Comparison of ENCODE assay signal across 28 mouse cellular contexts in genomic region chr19:57573470-57573869, GRCm38 (mm10). TPM values are rescaled to one million over a fixed set of nuclear protein-coding genes. Genes with fewer than 3 reads are reported as not detected.
DNase-seq lines count a peak whose midpoint lies in the region; ATAC-seq and TF ChIP-seq lines count a peak whose summit lies in the region.
"Had no signal": no experiment of that assay in that cellular context is flagged by ENCODE, and none has a peak within 500 bp of the region (broad histone marks: within the 10 kb centered on the region; RNA-seq: fewer than 3 reads in every experiment).

No protein-coding gene starts in this region.

- H3K9ac ChIP-seq in forebrain, embryonic 15.5 days (replicated peaks) = no peak overlapping the region
- no peak overlapping the region for H3K9ac ChIP-seq in forebrain, embryonic 11.5 days (ENCODE audit: low read length)
- H3K9ac ChIP-seq in hindbrain, embryonic 15.5 days = no peak overlapping the region
- no peak overlapping the region for H3K9ac ChIP-seq in hindbrain, postnatal 0 days (replicated peaks; ENCODE audit: low read length)
- H3K9ac ChIP-seq in midbrain, embryonic 11.5 days (ENCODE audit: low read length) = no peak overlapping the region
- H3K9ac ChIP-seq in midbrain, postnatal 0 days (replicated peaks; ENCODE audit: low read length, poor library complexity, severe bottlenecking) = no peak overlapping the region
- no peak overlapping the region for H3K9ac ChIP-seq in midbrain, embryonic 14.5 days (replicated peaks; ENCODE audit: low read length)
- H3K9ac ChIP-seq: kidney, embryonic 15.5 days; liver, embryonic 14.5 days; lung, embryonic 15.5 days; neural tube, embryonic 15.5 days; stomach, embryonic 15.5 days had no signal

- TF ChIP-seq CTCF in hindbrain, postnatal 0 days (IDR thresholded peaks at IDR 0.05; ENCODE audit: low read depth) = no peak
- no peak for TF ChIP-seq CTCF in midbrain, postnatal 0 days (IDR thresholded peaks at IDR 0.05)

- H3K4me2 ChIP-seq in forebrain, embryonic 15.5 days (replicated peaks) = no peak overlapping the region
- no peak overlapping the region for H3K4me2 ChIP-seq in forebrain, embryonic 11.5 days (ENCODE audit: low read depth, low read length, severe bottlenecking)
- no peak overlapping the region for H3K4me2 ChIP-seq in hindbrain, embryonic 15.5 days
- no peak overlapping the region for H3K4me2 ChIP-seq in hindbrain, postnatal 0 days (ENCODE audit: low read depth, low read length)
- H3K4me2 ChIP-seq in midbrain, embryonic 11.5 days = no peak overlapping the region
- H3K4me2 ChIP-seq in midbrain, postnatal 0 days (ENCODE audit: low read depth, low read length, poor library complexity, severe bottlenecking) = no peak overlapping the region
- no peak overlapping the region for H3K4me2 ChIP-seq in midbrain, embryonic 14.5 days (ENCODE audit: low read length)
- H3K4me2 ChIP-seq: heart, embryonic 11.5 days; kidney, embryonic 15.5 days; lung, embryonic 15.5 days; neural tube, embryonic 15.5 days; stomach, embryonic 15.5 days had no signal

- peak; percentile 49; the same call in 1 of the 2 replicates for ATAC-seq in forebrain, embryonic 15.5 days (replicated peaks)
- no peak for ATAC-seq in forebrain, embryonic 11.5 days (replicated peaks; ENCODE audit: low FRiP score)
- ATAC-seq in hindbrain, embryonic 15.5 days (ENCODE audit: low FRiP score, low read depth) = peak; percentile 45
- no peak for ATAC-seq in hindbrain, postnatal 0 days
- ATAC-seq in midbrain, embryonic 11.5 days (ENCODE audit: low FRiP score) = no peak
- no peak for ATAC-seq in midbrain, postnatal 0 days (ENCODE audit: low FRiP score)
- ATAC-seq in midbrain, embryonic 14.5 days (ENCODE audit: low FRiP score, low TSS enrichment) = no peak
- ATAC-seq: CD4-positive, CD25-positive, alpha-beta regulatory T cell, adult 4 months; inflammation-experienced regulatory T-cells, adult 6 months had no signal

- H3K27me3 ChIP-seq in forebrain, embryonic 15.5 days = no peaks in the 10 kb centered on the region
- H3K27me3 ChIP-seq in forebrain, embryonic 11.5 days (ENCODE audit: control insufficient read depth, insufficient read depth, low read length) = no peaks in the 10 kb centered on the region
- H3K27me3 ChIP-seq in hindbrain, embryonic 15.5 days = no peaks in the 10 kb centered on the region
- H3K27me3 ChIP-seq in hindbrain, postnatal 0 days (ENCODE audit: insufficient read depth, low read length) = no peaks in the 10 kb centered on the region
- no peaks in the 10 kb centered on the region for H3K27me3 ChIP-seq in midbrain, embryonic 11.5 days (ENCODE audit: control insufficient read depth, insufficient read depth, low read length)
- H3K27me3 ChIP-seq in midbrain, postnatal 0 days (ENCODE audit: insufficient read depth, low read length) = no peaks in the 10 kb centered on the region
- no peaks in the 10 kb centered on the region for H3K27me3 ChIP-seq in midbrain, embryonic 14.5 days (ENCODE audit: control insufficient read depth, insufficient read depth, low read length)
- H3K27me3 ChIP-seq: kidney, embryonic 15.5 days; lung, embryonic 15.5 days; neural tube, embryonic 15.5 days; stomach, embryonic 15.5 days had no signal

- H3K27ac ChIP-seq in forebrain, embryonic 15.5 days (replicated peaks) = peak overlapping the region; percentile 65
- H3K27ac ChIP-seq in forebrain, embryonic 11.5 days (ENCODE audit: low read depth, low read length) = no peak overlapping the region
- no peak overlapping the region for H3K27ac ChIP-seq in hindbrain, embryonic 15.5 days (replicated peaks)
- H3K27ac ChIP-seq in hindbrain, postnatal 0 days = no peak overlapping the region
- no peak overlapping the region for H3K27ac ChIP-seq in midbrain, embryonic 11.5 days (ENCODE audit: low read depth, low read length)
- no peak overlapping the region for H3K27ac ChIP-seq in midbrain, postnatal 0 days (ENCODE audit: low read depth, low read length)
- 0 out of 2 replicates have a peak overlapping the region, but pooled peaks have one; percentile 20 for H3K27ac ChIP-seq in midbrain, embryonic 14.5 days (replicated peaks; ENCODE audit: low read depth, low read length)
- H3K27ac ChIP-seq: gastrocnemius, adult 2 months; kidney, embryonic 15.5 days; liver, embryonic 14.5 days; lung, embryonic 15.5 days; neural tube, embryonic 15.5 days; stomach, embryonic 15.5 days had no signal

- H3K9me3 ChIP-seq in forebrain, embryonic 15.5 days = no peaks in the 10 kb centered on the region
- H3K9me3 ChIP-seq in forebrain, embryonic 11.5 days (ENCODE audit: control insufficient read depth, low read length) = no peaks in the 10 kb centered on the region
- no peaks in the 10 kb centered on the region for H3K9me3 ChIP-seq in hindbrain, embryonic 15.5 days
- H3K9me3 ChIP-seq in hindbrain, postnatal 0 days (ENCODE audit: low read length) = no peaks in the 10 kb centered on the region
- H3K9me3 ChIP-seq in midbrain, embryonic 11.5 days (ENCODE audit: control insufficient read depth, low read length) = no peaks in the 10 kb centered on the region
- H3K9me3 ChIP-seq in midbrain, postnatal 0 days (ENCODE audit: low read length) = no peaks in the 10 kb centered on the region
- no peaks in the 10 kb centered on the region for H3K9me3 ChIP-seq in midbrain, embryonic 14.5 days (ENCODE audit: control insufficient read depth, low read length)
- H3K9me3 ChIP-seq: kidney, embryonic 15.5 days; lung, embryonic 15.5 days; neural tube, embryonic 15.5 days; stomach, embryonic 15.5 days had no signal

- no peak for DNase-seq in forebrain, embryonic 11.5 days (ENCODE audit: low spot score)
- no peak for DNase-seq in hindbrain, postnatal 0 days (ENCODE audit: low spot score)
- DNase-seq in midbrain, embryonic 11.5 days (ENCODE audit: low spot score, missing footprints) = peak; percentile 47
- DNase-seq in midbrain, postnatal 0 days (ENCODE audit: low spot score) = no peak
- DNase-seq in midbrain, embryonic 14.5 days = no peak
- no peak for DNase-seq in frontal cortex, postnatal 10 days (ENCODE audit: low spot score in 2 of 2)
- DNase-seq: adrenal gland, postnatal 14 days; cerebellum, adult 11 months; cerebellum, adult 9-10 months; cerebellum, postnatal 36 days; gastrocnemius, adult 2 months; gastrocnemius, postnatal 36 days; heart, adult 18-20 months; heart, postnatal 36 days; kidney, adult 11 months; kidney, postnatal 25 days; liver; right cerebral cortex, postnatal 25 days had no signal

- H3K36me3 ChIP-seq in forebrain, embryonic 15.5 days = no peaks in the 10 kb centered on the region
- H3K36me3 ChIP-seq in forebrain, embryonic 11.5 days (ENCODE audit: control insufficient read depth, insufficient read depth, low read length) = no peaks in the 10 kb centered on the region
- no peaks in the 10 kb centered on the region for H3K36me3 ChIP-seq in hindbrain, embryonic 15.5 days
- H3K36me3 ChIP-seq in hindbrain, postnatal 0 days (ENCODE audit: insufficient read depth, low read length) = no peaks in the 10 kb centered on the region
- H3K36me3 ChIP-seq in midbrain, embryonic 11.5 days (ENCODE audit: control insufficient read depth, insufficient read depth, low read length) = no peaks in the 10 kb centered on the region
- no peaks in the 10 kb centered on the region for H3K36me3 ChIP-seq in midbrain, postnatal 0 days (ENCODE audit: insufficient read depth, low read length)
- H3K36me3 ChIP-seq in midbrain, embryonic 14.5 days (ENCODE audit: control insufficient read depth, insufficient read depth, low read length) = no peaks in the 10 kb centered on the region
- H3K36me3 ChIP-seq: kidney, embryonic 15.5 days; lung, embryonic 15.5 days; neural tube, embryonic 15.5 days; stomach, embryonic 15.5 days had no signal

- H3K4me1 ChIP-seq in forebrain, embryonic 15.5 days = peaks cover 30% of the 10 kb centered on the region
- no peaks in the 10 kb centered on the region for H3K4me1 ChIP-seq in forebrain, embryonic 11.5 days (replicated peaks; ENCODE audit: control insufficient read depth, insufficient read depth, low read length)
- H3K4me1 ChIP-seq in hindbrain, embryonic 15.5 days (replicated peaks) = peaks cover 18% of the 10 kb centered on the region; the same call in 1 of the 2 replicates
- H3K4me1 ChIP-seq in hindbrain, postnatal 0 days (ENCODE audit: insufficient read depth, low read length) = no peaks in the 10 kb centered on the region
- peaks cover 5% of the 10 kb centered on the region for H3K4me1 ChIP-seq in midbrain, embryonic 11.5 days (ENCODE audit: control insufficient read depth, insufficient read depth, low read length)
- 0 out of 2 replicates have a peak, but pooled peaks cover 5% of the 10 kb centered on the region for H3K4me1 ChIP-seq in midbrain, postnatal 0 days (ENCODE audit: insufficient read depth, low read length)
- peaks cover 25% of the 10 kb centered on the region for H3K4me1 ChIP-seq in midbrain, embryonic 14.5 days (ENCODE audit: control insufficient read depth, insufficient read depth, low read length)

- no peak overlapping the region for H3K4me3 ChIP-seq in forebrain, embryonic 15.5 days
- no peak overlapping the region for H3K4me3 ChIP-seq in forebrain, embryonic 11.5 days (ENCODE audit: low read depth, low read length)
- no peak overlapping the region for H3K4me3 ChIP-seq in hindbrain, embryonic 15.5 days
- no peak overlapping the region for H3K4me3 ChIP-seq in hindbrain, postnatal 0 days (ENCODE audit: low read length)
- no peak overlapping the region for H3K4me3 ChIP-seq in midbrain, embryonic 11.5 days (ENCODE audit: low read depth, low read length)
- no peak overlapping the region for H3K4me3 ChIP-seq in midbrain, postnatal 0 days (ENCODE audit: low read depth, low read length)
- H3K4me3 ChIP-seq in midbrain, embryonic 14.5 days (replicated peaks; ENCODE audit: low read depth, low read length) = no peak overlapping the region
- H3K4me3 ChIP-seq: gastrocnemius, adult 2 months; kidney, embryonic 15.5 days; lung, embryonic 15.5 days; neural tube, embryonic 15.5 days; stomach, embryonic 15.5 days had no signal

RNA-seq across cellular contexts. Expression of gene Atrnl1, which starts 37.4 kb away (rescaled TPM):
- polyA plus RNA-seq in forebrain, embryonic 15.5 days (2015; fragmentation: Nextera tagmentation; extraction: Ambion mirVana) = 8.0 and 8.9 TPM in 2 replicates
- polyA plus RNA-seq in forebrain, embryonic 11.5 days (2014; fragmentation: Nextera tagmentation; extraction: Ambion mirVana) = 5.0 and 5.3 TPM in 2 replicates
- polyA plus RNA-seq in hindbrain, embryonic 15.5 days (2015; fragmentation: Nextera tagmentation; extraction: Ambion mirVana) = 6.9 and 7.5 TPM in 2 replicates
- total RNA-seq in hindbrain, postnatal 0 days (2014; rRNA removed) = 46.0 and 51.5 TPM in 2 replicates
- 3.7 and 4.4 TPM in 2 replicates for polyA plus RNA-seq in hindbrain, postnatal 0 days (2015; fragmentation: Nextera tagmentation; extraction: Ambion mirVana)
- 5.6 and 6.4 TPM in 2 replicates for polyA plus RNA-seq in midbrain, embryonic 11.5 days (2014; fragmentation: Nextera tagmentation; extraction: Ambion mirVana)
- total RNA-seq in midbrain, postnatal 0 days (2014; rRNA removed) = 60.5 and 80.5 TPM in 2 replicates
- 4.9 and 5.4 TPM in 2 replicates for polyA plus RNA-seq in midbrain, postnatal 0 days (2015; fragmentation: Nextera tagmentation; extraction: Ambion mirVana)
- polyA plus RNA-seq in midbrain, embryonic 14.5 days (2014; fragmentation: Nextera tagmentation; extraction: Ambion mirVana) = 10.4 and 11.6 TPM in 2 replicates

Comparison
In these comparisons a context has a peak if more than half of its experiments do, and no peak if none do; other contexts are left out.
1. ATAC-seq: peak in forebrain, embryonic 15.5 days (single experiment) and hindbrain, embryonic 15.5 days (single experiment); none in forebrain, embryonic 11.5 days (single experiment), hindbrain, postnatal 0 days (single experiment), midbrain, embryonic 11.5 days (single experiment), midbrain, postnatal 0 days (single experiment) and midbrain, embryonic 14.5 days (single experiment).
2. H3K27ac ChIP-seq: peak in forebrain, embryonic 15.5 days (single experiment) and midbrain, embryonic 14.5 days (single experiment); none in forebrain, embryonic 11.5 days (single experiment), hindbrain, embryonic 15.5 days (single experiment), hindbrain, postnatal 0 days (single experiment), midbrain, embryonic 11.5 days (single experiment) and midbrain, postnatal 0 days (single experiment).